Mouse (Mus musculus): ENCODE data around the gene Tbkbp1. TPM values are rescaled to one million over a fixed set of nuclear protein-coding genes. Genes with fewer than 3 reads are reported as not detected.

Tbkbp1 gene
- polyA plus RNA-seq (2012; rRNA removed; ENCODE audit: low replicate concordance), result 28.1 and 29.7 TPM in 2 replicates

DNA sequence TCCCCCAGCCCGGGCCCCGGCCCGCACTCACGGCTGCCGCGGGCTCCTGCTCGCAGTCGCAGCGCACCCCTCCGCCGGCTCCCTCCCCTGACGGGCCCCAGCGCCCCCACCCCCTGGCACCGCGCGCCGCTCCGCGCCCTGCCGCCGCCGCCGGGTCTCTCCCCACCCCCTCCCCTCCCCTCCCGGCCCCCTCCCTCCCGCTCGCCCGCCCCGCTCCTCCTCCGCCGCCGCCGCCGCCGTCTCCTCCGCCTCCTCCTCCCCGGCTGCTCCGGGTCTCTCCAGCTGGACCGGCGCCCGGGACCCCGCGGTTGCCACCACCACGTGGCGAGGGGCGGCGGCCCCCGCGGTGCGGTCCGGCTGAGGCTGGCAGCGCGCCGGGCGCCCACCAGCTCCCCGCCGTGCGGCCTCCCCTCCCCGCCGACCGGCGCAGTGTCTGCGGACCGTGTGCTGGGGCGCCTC is at the start of gene Tbkbp1:
Tbkbp1 (minus strand) TSS at position 153 of the 459 bp plus-strand sequence.

DNA sequence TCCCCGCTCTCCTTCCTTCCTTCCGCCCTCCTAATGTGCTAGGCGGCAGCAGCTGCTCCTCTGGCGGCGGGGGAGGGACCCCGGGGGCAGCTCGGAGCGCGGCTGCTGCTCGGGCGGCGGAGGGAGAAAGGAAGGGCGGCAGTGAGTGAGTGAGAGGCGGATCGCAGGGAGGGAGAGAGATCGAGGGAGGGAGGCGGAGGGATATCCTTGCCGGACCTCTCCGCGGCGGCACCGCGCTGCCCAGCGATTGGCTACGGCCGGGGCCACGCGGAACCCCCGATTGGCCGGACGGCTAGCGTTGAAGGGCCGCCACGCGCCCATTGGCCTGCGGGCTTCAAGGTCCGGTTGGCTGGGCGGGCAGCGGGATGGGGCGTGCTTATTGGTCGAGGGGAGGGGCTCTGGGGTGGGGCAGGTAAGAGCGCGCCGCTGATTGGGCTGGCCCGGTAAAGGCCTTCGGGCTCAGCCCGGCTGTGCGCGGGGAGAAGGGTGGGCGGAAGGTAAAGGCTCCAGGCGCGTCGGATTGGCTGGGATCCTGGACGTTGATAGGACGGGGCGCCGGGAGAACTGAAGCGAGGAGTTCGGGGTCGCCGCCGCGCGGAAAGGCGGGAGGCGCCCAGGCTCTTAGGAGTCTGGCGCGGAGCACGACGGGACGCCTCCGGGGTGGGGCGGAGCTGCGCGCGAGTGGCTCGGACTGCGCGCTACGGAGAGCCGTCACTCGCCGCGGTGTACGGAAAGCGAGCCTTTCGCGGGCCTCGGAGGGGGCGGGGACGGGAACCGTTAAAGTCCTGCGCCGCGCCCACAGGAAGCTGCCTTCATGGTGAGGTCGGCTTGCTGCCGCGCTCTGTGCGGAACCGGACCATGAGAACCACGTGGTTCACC is 36.7 kb upstream of the Tbkbp1 start, which contains the start of gene Kpnb1:
Kpnb1 (minus strand) TSS at position 118 of the 879 bp plus-strand sequence.

DNA sequence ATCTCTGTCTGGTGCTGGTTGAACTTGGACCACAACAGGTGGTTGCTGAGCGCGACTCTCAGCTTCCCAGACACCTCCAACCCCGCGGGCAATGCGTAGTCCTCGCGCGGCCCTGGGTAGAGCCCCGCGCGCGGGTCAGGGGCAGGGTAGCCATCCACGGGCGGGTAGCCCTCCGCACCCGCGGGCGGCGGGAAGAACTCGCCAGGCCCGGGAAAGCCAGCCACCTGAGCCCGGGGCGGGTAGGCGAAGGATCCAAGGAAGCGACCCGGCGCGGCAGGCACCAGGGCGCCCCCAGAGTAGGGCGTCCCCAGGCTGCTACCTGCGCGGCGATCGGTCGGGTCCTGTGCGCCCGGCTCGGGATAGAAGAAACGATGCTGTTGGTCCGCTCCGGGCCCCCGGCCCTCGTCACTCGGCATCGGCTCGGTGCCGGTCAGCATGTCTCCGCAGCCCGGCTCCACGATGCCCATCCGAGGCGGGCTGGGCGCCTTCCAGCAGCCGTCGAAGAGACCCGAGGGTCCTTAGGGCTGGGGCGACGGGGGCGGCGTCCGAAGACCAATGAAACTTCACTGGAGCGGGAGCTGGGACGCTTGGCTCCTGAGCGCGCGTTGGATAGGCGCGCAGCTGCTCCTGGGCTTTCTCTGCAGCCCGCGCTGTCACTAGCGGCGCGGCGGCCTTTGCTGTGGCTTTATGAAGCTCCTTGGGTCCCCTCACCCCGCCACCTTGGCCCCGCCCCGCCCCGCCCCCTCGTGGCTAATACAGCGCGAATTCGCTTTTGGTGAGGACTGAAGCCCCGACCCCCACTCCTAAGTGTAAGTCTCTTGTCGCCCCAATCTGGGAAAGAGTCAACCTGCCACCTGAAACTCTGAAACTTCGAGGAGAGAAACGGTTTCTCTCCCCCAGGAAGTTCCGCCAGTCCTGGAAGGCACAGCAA is 36.4 kb downstream of the Tbkbp1 start, which contains the start of gene Tbx21:
Tbx21 (minus strand) TSS at position 661 of the 931 bp plus-strand sequence.

Other genes with a start within 250 kb of the Tbkbp1 start
- 48.3 and 58.9 TPM in 2 replicates for gene Cdk5rap3, start 235.0 kb downstream of the Tbkbp1 start, polyA plus RNA-seq (2012; rRNA removed; ENCODE audit: low replicate concordance)
- gene Prr15l, start 223.4 kb downstream of the Tbkbp1 start, polyA plus RNA-seq (2012; rRNA removed; ENCODE audit: low replicate concordance), result 8.3 TPM in 1 of 2 replicates, not detected in the other
- gene Pnpo, start 207.5 kb downstream of the Tbkbp1 start, polyA plus RNA-seq (2012; rRNA removed; ENCODE audit: low replicate concordance), result 24.2 and 28.6 TPM in 2 replicates
- gene Sp2, start 168.5 kb downstream of the Tbkbp1 start, polyA plus RNA-seq (2012; rRNA removed; ENCODE audit: low replicate concordance), result 17.3 and 24.9 TPM in 2 replicates
- 0.26 and 0.66 TPM in 2 replicates for gene Sp6, start 138.1 kb downstream of the Tbkbp1 start, polyA plus RNA-seq (2012; rRNA removed; ENCODE audit: low replicate concordance)
- 10.6 and 17.6 TPM in 2 replicates for gene Scrn2, start 121.6 kb downstream of the Tbkbp1 start, polyA plus RNA-seq (2012; rRNA removed; ENCODE audit: low replicate concordance)
- gene Lrrc46, start 110.1 kb downstream of the Tbkbp1 start, polyA plus RNA-seq (2012; rRNA removed; ENCODE audit: low replicate concordance), result 0.14 and 0.67 TPM in 2 replicates
- gene Mrpl10, start 109.9 kb downstream of the Tbkbp1 start, polyA plus RNA-seq (2012; rRNA removed; ENCODE audit: low replicate concordance), result 103 and 129 TPM in 2 replicates
- 8.3 and 14.0 TPM in 2 replicates for gene Osbpl7, start 100.9 kb downstream of the Tbkbp1 start, polyA plus RNA-seq (2012; rRNA removed; ENCODE audit: low replicate concordance)
- gene Tbx21, start 36.2 kb downstream of the Tbkbp1 start, polyA plus RNA-seq (2012; rRNA removed; ENCODE audit: low replicate concordance), result 0.62 and 0.93 TPM in 2 replicates
- gene Kpnb1, start 36.4 kb upstream of the Tbkbp1 start, polyA plus RNA-seq (2012; rRNA removed; ENCODE audit: low replicate concordance), result 44.2 and 69.4 TPM in 2 replicates
- gene Npepps, start 129.1 kb upstream of the Tbkbp1 start, polyA plus RNA-seq (2012; rRNA removed; ENCODE audit: low replicate concordance), result 25.9 and 28.6 TPM in 2 replicates
- 16.2 and 17.0 TPM in 2 replicates for gene Mrpl45, start 164.2 kb upstream of the Tbkbp1 start, polyA plus RNA-seq (2012; rRNA removed; ENCODE audit: low replicate concordance)
- 0.01 and 0.09 TPM in 2 replicates for gene Gpr179, start 200.6 kb upstream of the Tbkbp1 start, polyA plus RNA-seq (2012; rRNA removed; ENCODE audit: low replicate concordance)
- gene Socs7, start 211.1 kb upstream of the Tbkbp1 start, polyA plus RNA-seq (2012; rRNA removed; ENCODE audit: low replicate concordance), result 7.7 and 11.8 TPM in 2 replicates

Measured in subcutaneous adipose tissue, adult 2 months (tissue).